Mouse (Mus musculus) kidney, adult 18-20 months (tissue): Measurements from ENCODE around the gene Stk33.

ENCODE experiments used
- DNase-seq: peaks from one replicate; pipeline ENCODE4 v3.0.0; 2021

Stk33 gene

DNA sequence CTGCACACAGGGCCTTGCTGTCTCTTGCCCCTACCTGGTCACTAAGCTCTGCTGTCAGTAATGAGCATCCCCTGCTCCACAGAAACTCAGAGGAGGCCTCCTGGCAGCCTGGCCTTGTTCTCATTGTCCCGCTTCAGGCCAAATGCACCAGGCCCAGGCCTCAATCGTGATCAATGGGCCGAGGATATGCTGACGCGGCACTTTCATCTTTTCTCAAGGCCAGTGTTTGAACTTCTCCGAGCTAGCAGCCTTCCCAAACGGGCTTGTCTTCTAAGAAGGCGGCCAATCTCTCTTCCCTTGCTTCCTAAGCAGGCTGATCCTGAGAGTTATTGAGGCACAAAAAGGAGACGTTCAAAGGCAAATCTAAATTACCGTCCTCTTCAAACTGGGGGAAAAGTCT is 200.2 kb downstream of the Stk33 start:
- no peak for DNase-seq

GRCm38 (mm10) chr7:109234882-109235640 is 203.8 kb downstream of the Stk33 start:
- no peak for DNase-seq

GRCm38 (mm10) chr7:109234476-109234875 is 204.4 kb downstream of the Stk33 start:
- DNase-seq = no peak

DNA sequence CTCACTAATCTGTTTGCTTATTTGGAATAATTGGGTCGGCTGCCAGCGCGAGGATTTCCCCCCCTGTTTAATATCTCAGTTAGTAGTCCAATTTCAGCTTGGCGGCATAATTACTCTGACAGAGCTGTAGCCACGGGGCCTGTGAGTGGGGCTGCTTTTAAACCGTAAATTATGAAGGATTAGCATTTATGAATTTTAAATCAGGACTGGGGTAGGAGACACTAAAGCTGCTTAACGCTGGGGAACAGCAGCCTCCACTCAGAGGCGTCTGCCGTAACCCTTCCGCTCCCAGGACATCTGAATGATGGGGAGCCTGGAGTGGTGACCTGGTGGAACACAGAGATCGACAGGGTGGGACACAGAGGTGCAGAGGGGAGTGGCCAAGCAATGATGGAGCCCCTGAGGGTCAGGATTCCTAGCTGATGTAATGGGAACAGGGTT is 207.0 kb downstream of the Stk33 start:
- DNase-seq = no peak

DNA sequence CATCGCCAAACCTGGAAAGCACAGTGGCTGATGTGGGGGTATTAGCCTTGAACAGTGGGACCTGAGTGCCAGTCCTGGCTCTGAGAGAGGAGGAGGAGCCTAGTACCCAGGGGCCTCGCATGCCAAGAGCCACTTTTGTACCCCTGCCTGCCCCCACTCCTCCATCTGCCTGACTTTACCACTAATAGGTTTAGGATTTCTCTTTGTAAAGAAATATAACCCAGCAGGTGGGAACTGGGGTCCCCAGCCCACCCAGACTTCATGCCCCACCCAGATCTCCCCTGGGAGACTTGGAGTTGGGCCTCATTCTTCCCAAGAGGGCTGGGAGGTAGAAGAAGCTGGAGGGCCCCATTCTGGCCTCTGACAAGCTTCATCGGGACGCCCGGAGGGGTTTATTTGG is 207.6 kb downstream of the Stk33 start:
- DNase-seq = no peak

DNA sequence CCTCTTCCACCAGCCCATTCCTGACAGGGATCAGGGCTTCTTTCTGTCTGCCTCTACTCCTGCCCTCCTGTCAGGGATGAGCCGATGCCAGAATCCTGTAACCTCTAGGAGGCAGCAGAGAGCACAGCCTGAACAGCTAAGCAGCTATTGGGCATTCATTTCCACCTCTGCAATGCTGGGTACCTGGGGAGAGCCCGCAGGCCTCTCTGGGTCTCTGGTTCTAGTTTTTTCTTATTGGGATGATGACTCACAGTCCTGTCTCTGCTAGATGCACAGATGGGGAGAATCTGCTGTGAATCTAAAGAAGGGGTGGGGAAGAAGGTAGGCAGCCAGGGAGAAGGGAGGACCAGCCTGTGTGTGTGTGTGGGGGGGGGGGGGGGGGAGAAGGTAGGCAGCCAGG is 208.1 kb downstream of the Stk33 start:
- DNase-seq = peak; percentile 48
